14 mouse cellular contexts compared by ENCODE assay signal in the genomic region with DNA sequence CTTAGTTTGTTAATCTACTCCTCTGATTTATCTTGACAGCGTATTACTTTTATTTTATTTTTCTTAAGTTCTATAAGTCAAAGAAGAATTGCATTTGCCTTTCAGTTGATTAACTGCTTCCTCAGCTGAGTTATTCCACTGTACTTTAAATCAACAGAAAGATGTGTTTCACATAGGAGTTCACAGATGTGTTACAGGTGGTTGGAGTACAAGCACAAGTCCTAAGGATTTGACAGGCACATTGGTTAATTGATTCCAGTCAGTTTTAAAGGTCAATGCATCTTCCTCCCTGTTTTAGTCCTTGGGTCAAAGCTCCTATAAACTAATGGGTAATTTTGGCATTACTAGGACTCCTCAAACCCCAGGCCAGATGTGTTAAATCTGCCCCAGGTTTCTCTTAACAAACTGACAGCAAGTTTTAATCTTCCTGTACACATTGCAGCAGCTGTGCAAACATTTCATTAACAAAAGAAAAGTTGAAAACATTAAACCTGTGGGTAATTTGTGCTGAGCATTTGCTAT.
"Had no signal": no experiment of that assay in that cellular context is flagged by ENCODE, and none has a peak within 500 bp of the region (broad histone marks: within the 10 kb centered on the region; RNA-seq: fewer than 3 reads in every experiment).

No protein-coding gene starts in this region.

- ATAC-seq: intestine, embryonic 15.5 days; lung, postnatal 0 days; midbrain, embryonic 15.5 days had no signal

- H3K9me3 ChIP-seq: intestine, embryonic 15.5 days; limb, embryonic 10.5 days; liver, embryonic 15.5 days; midbrain, embryonic 15.5 days; neural tube, embryonic 12.5 days had no signal

- H3K27me3 ChIP-seq: intestine, embryonic 15.5 days; liver, embryonic 15.5 days; midbrain, embryonic 15.5 days; neural tube, embryonic 12.5 days had no signal

- H3K4me2 ChIP-seq: intestine, embryonic 15.5 days; liver, embryonic 11.5 days; liver, embryonic 15.5 days; midbrain, embryonic 11.5 days; midbrain, embryonic 15.5 days; neural tube, embryonic 12.5 days had no signal

- H3K27ac ChIP-seq: intestine, embryonic 15.5 days; layer of hippocampus, adult 2 months; limb, embryonic 10.5 days; liver, embryonic 15.5 days; midbrain, embryonic 15.5 days; neural tube, embryonic 12.5 days had no signal

- H3K4me1 ChIP-seq: intestine, embryonic 15.5 days; limb, embryonic 10.5 days; liver, embryonic 15.5 days; midbrain, embryonic 15.5 days; neural tube, embryonic 12.5 days had no signal

- H3K9ac ChIP-seq: intestine, embryonic 15.5 days; liver, embryonic 15.5 days; midbrain, embryonic 15.5 days; neural tube, embryonic 12.5 days had no signal

- H3K4me3 ChIP-seq: intestine, embryonic 15.5 days; layer of hippocampus, adult 2 months; limb, embryonic 10.5 days; liver, embryonic 15.5 days; midbrain, embryonic 15.5 days; neural tube, embryonic 12.5 days had no signal

- DNase-seq: kidney, adult 8-10 months; kidney, postnatal 4 days; lung, adult 2 months; lung, postnatal 36 days; thymus, postnatal 36 days had no signal

- H3K36me3 ChIP-seq: intestine, embryonic 15.5 days; limb, embryonic 10.5 days; liver, embryonic 15.5 days; midbrain, embryonic 15.5 days; neural tube, embryonic 12.5 days had no signal
